Mouse (Mus musculus) adrenal gland, postnatal 36 days (tissue): ENCODE measurements around the gene Olfr1178. TPM values are rescaled to one million over a fixed set of nuclear protein-coding genes. Genes with fewer than 3 reads are reported as not detected.

ENCODE experiments used
- DNase-seq, 2 experiments: peaks; one replicate each; pipeline ENCODE4 v3.0.0; 2021; ENCODE audit warnings: mixed read lengths in 1 of 2
- long read RNA-seq, 2 experiments: library from polyadenylated mRNA; stranded (forward); transcript quantifications; one replicate each; pipeline ENCODE4 v2.0.0; 2021; ENCODE audit warnings: borderline sequencing depth in 2 of 2
- total RNA-seq, 2 experiments: library from RNA; stranded (reverse); gene quantifications; 2 replicates each; pipeline ENCODE4 v1.2.3; 2021

Gene Olfr1178
- not detected for total RNA-seq
- long read RNA-seq, experiment 1, result 0 reads
- long read RNA-seq, experiment 2, result 0 reads

- DNase-seq, result no peak
Measured at GRCm38 (mm10) chr2:88386762-88387161, at the start of gene Olfr1178. Olfr1178 (plus strand) TSS chr2:88387062.

- DNase-seq, result no peak
Measured at GRCm38 (mm10) chr2:88346392-88346791, 40.5 kb upstream of the Olfr1178 start, which contains the start of gene Olfr1177-ps. Olfr1177-ps (minus strand) TSS chr2:88346492.

- no peak for DNase-seq
Measured at GRCm38 (mm10) chr2:88356304-88356703, 30.6 kb upstream of the Olfr1178 start.

- no peak for DNase-seq
Measured at GRCm38 (mm10) chr2:88406353-88406752, 19.5 kb downstream of the Olfr1178 start, which contains the start of gene Olfr1179. Olfr1179 (minus strand) TSS chr2:88406453.

GRCm38 (mm10) chr2:88419051-88419450 is 32.2 kb downstream of the Olfr1178 start, which contains the start of gene Olfr1180:
Olfr1180 (minus strand) TSS chr2:88419151.
- no peak for DNase-seq

- no peak for DNase-seq
Measured at GRCm38 (mm10) chr2:88426071-88426470, 39.2 kb downstream of the Olfr1178 start, which contains the start of gene Olfr1181. Olfr1181 (minus strand) TSS chr2:88426171.

- no peak for DNase-seq
Measured at GRCm38 (mm10) chr2:88449031-88449430, 62.2 kb downstream of the Olfr1178 start, which contains the start of gene Gm13757. Gm13757 (minus strand) TSS chr2:88449131.

Other genes with a start within 250 kb of the Olfr1178 start
- not detected for gene Olfr1167, start 231.9 kb upstream of the Olfr1178 start, total RNA-seq
- gene Olfr1168, start 205.2 kb upstream of the Olfr1178 start, total RNA-seq, result not detected
- gene Olfr1170, start 158.7 kb upstream of the Olfr1178 start, total RNA-seq, result not detected
- gene Olfr1173, start 107.2 kb upstream of the Olfr1178 start, total RNA-seq, result not detected
- not detected for gene Olfr1174-ps, start 71.9 kb upstream of the Olfr1178 start, total RNA-seq
- not detected for gene Olfr1175-ps, start 59.8 kb upstream of the Olfr1178 start, total RNA-seq
- gene Olfr1176, start 50.3 kb upstream of the Olfr1178 start, total RNA-seq, result not detected
- gene Olfr1177-ps, start 40.6 kb upstream of the Olfr1178 start, total RNA-seq, result not detected
- gene Olfr1179, start 19.4 kb downstream of the Olfr1178 start, total RNA-seq, result not detected
- not detected for gene Olfr1180, start 32.1 kb downstream of the Olfr1178 start, total RNA-seq
- not detected for gene Olfr1181, start 39.1 kb downstream of the Olfr1178 start, total RNA-seq
- gene Gm13757, start 62.1 kb downstream of the Olfr1178 start, total RNA-seq, result not detected
- gene Olfr1183, start 67.8 kb downstream of the Olfr1178 start, total RNA-seq, result not detected
- gene Olfr1184, start 96.5 kb downstream of the Olfr1178 start, total RNA-seq, result not detected
- not detected for gene Olfr1185-ps1, start 106.3 kb downstream of the Olfr1178 start, total RNA-seq
- gene Olfr1186, start 131.5 kb downstream of the Olfr1178 start, total RNA-seq, result not detected
- not detected for gene Olfr1188, start 169.9 kb downstream of the Olfr1178 start, total RNA-seq
- not detected for gene Olfr1189, start 199.4 kb downstream of the Olfr1178 start, total RNA-seq